Mouse (Mus musculus) hindbrain, embryonic 12.5 days (tissue): ENCODE data around the gene Decr2. TPM values are rescaled to one million over a fixed set of nuclear protein-coding genes. Genes with fewer than 3 reads are reported as not detected.
A peak's percentile ranks its signal among the peaks of the same experiment; 100 is the strongest.
"Not testable (repeated sequence)": the region's sequence is repeated elsewhere in the genome, so short reads cannot be mapped to it uniquely, and the experiment has no call there.

Source experiments
- ATAC-seq: fragments of 200-750 bp; cut with Nextera tagmentation; 2 replicates; pipeline ENCODE4 v1.8.0; 2017; ENCODE audit warnings: moderate TSS enrichment; ENCODE audit not compliant: low FRiP score
- H3K27ac ChIP-seq: fragments of 300-500 bp; sonication (generic); 2 replicates; pipeline ENCODE4 v1.5.1; 2016; ENCODE audit warnings: mild to moderate bottlenecking
- H3K27me3 ChIP-seq: fragments of 300-500 bp; sonication (generic); 2 replicates; pipeline ENCODE4 v1.6.1; 2016; ENCODE audit warnings: mild to moderate bottlenecking
- H3K36me3 ChIP-seq: fragments of 300-500 bp; sonication (generic); 2 replicates; pipeline ENCODE4 v1.6.1; 2016; ENCODE audit warnings: mild to moderate bottlenecking
- H3K4me1 ChIP-seq: fragments of 300-500 bp; sonication (generic); 2 replicates; pipeline ENCODE4 v1.6.1; 2016
- H3K4me2 ChIP-seq: fragments of 300-500 bp; sonication (generic); replicated peaks from 2 replicates; pipeline ENCODE4 v1.6.1; 2016; ENCODE audit warnings: mild to moderate bottlenecking
- H3K4me3 ChIP-seq: fragments of 300-500 bp; sonication (generic); 2 replicates; pipeline ENCODE4 v1.5.1; 2016; ENCODE audit warnings: mild to moderate bottlenecking
- H3K9ac ChIP-seq: fragments of 300-500 bp; sonication (generic); 2 replicates; pipeline ENCODE4 v1.6.1; 2016; ENCODE audit warnings: mild to moderate bottlenecking, moderate library complexity
- H3K9me3 ChIP-seq: fragments of 300-500 bp; sonication (generic); replicated peaks from 2 replicates; pipeline ENCODE4 v1.6.1; 2016; ENCODE audit warnings: mild to moderate bottlenecking
- WGBS: fragments of 180-500 bp; shearing (Covaris S2); methylation state at CpG from one replicate; pipeline ENCODE4 v1.1.7; 2016; 5-methylcytosine and 5-hydroxymethylcytosine counted together
- polyA plus RNA-seq: library from polyadenylated mRNA; unstranded; fragments of >200 nt; fragmentation: Nextera tagmentation; extraction: Ambion mirVana; gene quantifications from 2 replicates; pipeline ENCODE4 v1.2.1, GENCODE M21; 2016

Decr2 gene
- polyA plus RNA-seq, 1 experiment from 2014 or later = 33.8 TPM

DNA sequence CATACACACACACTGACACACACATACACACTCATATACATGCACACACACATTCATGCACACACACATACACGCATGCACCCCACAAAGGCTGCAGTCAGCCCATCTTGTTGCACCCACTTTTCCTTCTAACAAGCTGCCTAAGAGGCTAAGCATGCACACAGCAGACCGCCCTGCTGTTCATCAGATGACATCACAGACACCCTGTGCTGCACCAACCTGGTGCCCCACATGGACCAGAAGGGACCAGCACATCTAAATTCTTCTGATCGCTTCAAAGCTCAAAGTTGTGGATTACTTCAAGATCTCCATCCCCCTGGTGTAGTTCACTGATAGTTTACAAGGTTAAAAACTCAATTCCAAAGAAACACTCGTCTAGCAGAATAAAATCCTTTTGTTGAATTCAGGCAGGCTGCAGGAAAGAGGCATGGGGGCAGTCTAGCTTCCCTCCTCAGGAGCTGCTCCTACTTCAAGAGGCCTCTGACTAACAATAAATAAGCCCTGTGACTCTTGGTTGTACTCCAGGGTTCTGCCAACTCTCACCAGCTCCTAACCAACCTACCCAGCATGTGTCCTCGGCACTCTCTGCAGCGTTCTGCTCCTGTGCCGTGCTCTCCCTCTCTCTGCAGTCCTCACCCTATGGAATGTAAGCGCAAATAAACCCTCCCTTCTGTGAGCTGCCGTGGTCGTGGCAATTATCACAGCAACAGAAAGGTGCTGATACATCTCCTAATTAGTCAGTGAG is 43.7 kb downstream of the Decr2 start:
- no peaks in the 10 kb centered on the region for H3K9me3 ChIP-seq
- H3K9ac ChIP-seq = no peak overlapping the region
- no peaks in the 10 kb centered on the region for H3K36me3 ChIP-seq
- no peaks in the 10 kb centered on the region for H3K27me3 ChIP-seq
- H3K4me2 ChIP-seq = no peak overlapping the region
- ATAC-seq = no peak
- H3K27ac ChIP-seq = no peak overlapping the region
- no peak overlapping the region for H3K4me3 ChIP-seq
- H3K4me1 ChIP-seq = peaks cover 33% of the 10 kb centered on the region
- WGBS = 61% methylated on average over 10 of the region's 10 CpGs

DNA sequence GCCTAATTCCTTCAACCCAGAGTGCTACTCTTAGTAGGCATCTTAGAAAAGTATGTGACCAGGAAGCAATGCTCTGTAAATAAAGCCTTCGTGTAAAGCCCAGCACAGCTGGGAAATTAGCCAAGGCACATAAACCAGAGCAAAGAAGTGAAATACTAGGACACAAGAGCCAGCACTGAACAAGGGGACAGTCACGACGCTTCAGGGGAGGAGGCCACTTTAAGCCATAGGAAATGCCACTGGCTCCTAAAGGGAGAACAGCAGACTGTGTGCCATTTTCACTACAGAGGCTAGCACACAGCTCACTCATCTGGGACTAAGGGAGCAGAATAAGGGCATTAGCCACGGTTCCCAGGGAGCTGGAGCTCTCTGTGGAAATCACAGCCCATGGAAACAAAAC is 44.9 kb downstream of the Decr2 start:
- H3K36me3 ChIP-seq = no peaks in the 10 kb centered on the region
- 0 out of 2 replicates have a peak overlapping the region, but pooled peaks have one; percentile 48 for H3K27ac ChIP-seq
- 49% methylated on average over 4 of the region's 4 CpGs for WGBS
- H3K9ac ChIP-seq = no peak overlapping the region
- no peaks in the 10 kb centered on the region for H3K27me3 ChIP-seq
- H3K4me3 ChIP-seq = no peak overlapping the region
- H3K4me1 ChIP-seq = peaks cover 35% of the 10 kb centered on the region
- H3K9me3 ChIP-seq = no peaks in the 10 kb centered on the region
- no peak for ATAC-seq
- H3K4me2 ChIP-seq = no peak overlapping the region

DNA sequence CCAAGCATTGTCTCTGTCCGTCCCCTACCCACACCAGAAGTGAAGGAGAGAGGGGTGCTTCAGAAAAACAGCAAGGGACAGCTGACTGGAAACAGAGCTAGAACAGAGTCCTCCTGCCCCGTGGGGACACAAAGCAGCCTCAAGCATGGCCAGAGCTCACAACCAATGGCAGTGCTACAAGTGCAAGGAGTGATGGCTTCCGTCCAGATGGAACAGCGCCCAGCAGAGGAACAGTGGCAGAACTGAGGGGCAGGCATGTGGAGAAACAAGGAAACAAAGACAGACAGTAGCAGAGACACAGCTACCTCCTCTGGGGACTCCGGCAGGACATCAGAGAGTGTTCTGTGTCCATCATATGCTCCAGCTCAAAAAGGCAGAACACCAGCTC is 46.9 kb downstream of the Decr2 start:
- peak overlapping the region; percentile 71 for H3K27ac ChIP-seq
- H3K9me3 ChIP-seq = no peaks in the 10 kb centered on the region
- H3K9ac ChIP-seq = 0 out of 2 replicates have a peak overlapping the region, but pooled peaks have one; percentile 23
- H3K36me3 ChIP-seq = no peaks in the 10 kb centered on the region
- H3K4me2 ChIP-seq = no peak overlapping the region
- H3K4me1 ChIP-seq = peaks cover 35% of the 10 kb centered on the region
- H3K27me3 ChIP-seq = no peaks in the 10 kb centered on the region
- 72% methylated on average over 5 of the region's 5 CpGs for WGBS
- no peak overlapping the region for H3K4me3 ChIP-seq
- peak; percentile 52; the same call in 1 of the 2 replicates for ATAC-seq

DNA sequence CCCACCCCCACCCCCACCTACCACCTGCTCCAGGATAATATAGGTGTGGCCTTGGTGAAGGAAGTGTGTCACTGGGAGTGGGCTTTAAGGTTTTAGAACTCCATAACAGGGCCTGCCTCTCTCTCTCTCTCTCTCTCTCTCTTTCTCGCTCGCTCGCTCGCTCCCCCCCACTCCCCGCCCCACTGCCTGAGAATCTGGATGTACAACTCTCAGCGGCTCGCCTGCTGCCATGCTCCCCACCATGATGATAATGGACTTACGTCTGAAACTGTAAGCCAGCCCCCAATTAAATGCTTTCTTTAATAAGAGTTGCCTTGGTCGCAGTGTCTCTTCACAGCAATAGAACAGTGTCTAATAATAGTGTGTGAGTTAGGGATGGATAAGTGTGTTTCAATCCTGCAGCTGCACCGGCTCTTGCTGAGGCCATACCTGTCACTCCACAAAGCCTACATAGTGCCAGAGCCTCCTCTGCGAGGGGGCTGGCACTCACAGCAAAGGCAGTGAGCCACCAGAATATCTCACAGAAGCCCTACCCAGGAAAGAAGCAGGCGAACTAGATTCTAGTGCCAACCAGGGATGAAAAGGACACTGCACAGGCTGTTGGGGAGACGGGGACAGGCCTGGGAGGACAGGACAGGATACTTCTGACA is 47.4 kb downstream of the Decr2 start:
- peaks cover 35% of the 10 kb centered on the region for H3K4me1 ChIP-seq
- peak overlapping the region; percentile 71 for H3K27ac ChIP-seq
- 0 out of 2 replicates have a peak overlapping the region, but pooled peaks have one; percentile 23 for H3K9ac ChIP-seq
- H3K4me2 ChIP-seq = no peak overlapping the region
- 81% methylated on average over 13 of the region's 13 CpGs for WGBS
- no peaks in the 10 kb centered on the region for H3K9me3 ChIP-seq
- H3K36me3 ChIP-seq = no peaks in the 10 kb centered on the region
- no peak overlapping the region for H3K4me3 ChIP-seq
- H3K27me3 ChIP-seq = no peaks in the 10 kb centered on the region
- no peak for ATAC-seq

DNA sequence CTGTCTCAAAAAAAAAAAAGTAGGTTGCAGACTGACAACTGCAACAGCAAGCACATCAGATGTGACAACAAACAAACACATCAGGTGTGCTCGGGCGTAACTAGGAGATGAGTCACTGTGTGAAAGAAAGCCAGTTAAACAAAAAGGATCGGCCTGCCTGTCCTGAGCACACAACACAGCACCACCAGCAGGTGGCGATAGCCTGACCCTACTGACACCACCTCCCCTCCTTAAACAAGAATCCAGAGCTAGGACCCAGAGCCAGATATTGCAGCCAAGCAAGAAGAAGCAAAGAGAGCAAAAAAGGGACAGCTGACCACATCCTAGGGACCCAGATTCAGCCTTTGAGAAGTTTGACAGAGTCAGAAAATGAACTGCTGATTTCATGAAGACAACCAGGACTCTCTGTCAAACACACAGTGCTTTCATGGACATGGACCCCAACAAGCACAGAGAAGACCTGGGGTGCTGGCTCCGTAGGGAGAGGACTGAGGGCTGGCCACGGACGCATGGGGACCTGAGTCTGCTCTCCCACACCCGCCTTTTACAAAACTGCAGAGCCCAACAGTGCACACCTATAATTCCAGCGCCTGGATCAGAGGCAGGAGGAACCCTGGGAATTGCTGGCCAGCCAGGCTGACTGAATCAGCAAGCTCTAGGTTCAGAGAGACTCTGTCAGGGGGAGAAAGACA is 48.9 kb downstream of the Decr2 start:
- ATAC-seq = no peak
- Histone ChIP-seq H3K36me3 (peaks cover 6% of the 10 kb centered on the region), H3K27me3 (no peaks in the 10 kb centered on the region), H3K9me3 (no peaks in the 10 kb centered on the region), H3K4me2 (no peak overlapping the region), H3K4me1 (peaks cover 24% of the 10 kb centered on the region), H3K27ac (no peak overlapping the region), H3K4me3 (no peak overlapping the region), H3K9ac (no peak overlapping the region)
- 46% methylated on average over 9 of the region's 9 CpGs for WGBS

DNA sequence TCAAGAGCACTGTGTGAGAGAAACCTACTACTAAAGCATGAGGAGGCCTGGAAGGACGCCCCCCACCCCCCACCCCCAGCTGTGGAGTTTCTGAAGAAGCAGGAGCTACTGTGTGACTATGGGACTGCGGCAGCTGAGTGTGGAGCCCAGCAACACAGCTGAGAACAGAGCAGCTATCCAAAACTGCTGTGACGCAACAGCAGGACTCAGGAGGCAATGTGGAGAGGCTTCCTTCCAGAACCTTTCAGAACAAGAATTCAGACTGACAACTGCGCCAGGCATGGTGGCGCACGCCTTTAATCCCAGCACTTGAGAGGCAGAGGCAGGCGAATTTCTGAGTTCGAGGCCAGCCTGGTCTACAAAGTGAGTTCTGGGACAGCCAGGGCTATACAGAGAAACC is 49.4 kb downstream of the Decr2 start:
- H3K4me1 ChIP-seq = peaks cover 19% of the 10 kb centered on the region
- not testable (repeated sequence) for ATAC-seq
- 85% methylated on average over 8 of the region's 8 CpGs for WGBS

DNA sequence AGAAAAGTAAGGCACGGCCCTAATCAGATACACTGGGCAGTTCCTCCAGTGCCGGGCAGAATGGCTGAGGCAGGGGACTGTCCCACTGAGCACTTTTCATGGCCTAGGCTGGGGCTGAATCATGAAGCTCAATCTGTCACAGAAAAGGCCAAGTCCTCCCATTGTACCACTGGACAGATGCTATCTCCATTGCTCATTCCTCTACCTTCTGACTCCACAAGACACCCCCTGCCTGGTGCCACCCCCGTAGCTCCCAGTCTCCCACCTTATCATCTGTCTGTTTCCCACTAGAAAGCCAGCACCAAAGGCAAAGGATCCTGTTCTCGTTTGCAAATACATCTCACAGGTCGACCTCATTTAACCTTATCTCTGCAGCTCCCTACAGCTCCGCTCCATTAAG is 58.1 kb downstream of the Decr2 start:
- Histone ChIP-seq H3K27me3 (no peaks in the 10 kb centered on the region), H3K36me3 (peaks cover 49% of the 10 kb centered on the region), H3K4me2 (no peak overlapping the region), H3K4me3 (no peak overlapping the region), H3K9ac (no peak overlapping the region), H3K4me1 (no peaks in the 10 kb centered on the region), H3K27ac (no peak overlapping the region), H3K9me3 (no peaks in the 10 kb centered on the region)
- no peak for ATAC-seq
- 88% methylated on average over 6 of the region's 6 CpGs for whole genome bisulfite sequencing

More for the DNA sequence above, 49.4 kb downstream of the Decr2 start:
- not testable (repeated sequence) for H3K4me3 ChIP-seq, H3K9me3 ChIP-seq, H3K27ac ChIP-seq, H3K9ac ChIP-seq, H3K4me2 ChIP-seq, H3K27me3 ChIP-seq
- peaks cover 12% of the 10 kb centered on the region for H3K36me3 ChIP-seq

DNA sequence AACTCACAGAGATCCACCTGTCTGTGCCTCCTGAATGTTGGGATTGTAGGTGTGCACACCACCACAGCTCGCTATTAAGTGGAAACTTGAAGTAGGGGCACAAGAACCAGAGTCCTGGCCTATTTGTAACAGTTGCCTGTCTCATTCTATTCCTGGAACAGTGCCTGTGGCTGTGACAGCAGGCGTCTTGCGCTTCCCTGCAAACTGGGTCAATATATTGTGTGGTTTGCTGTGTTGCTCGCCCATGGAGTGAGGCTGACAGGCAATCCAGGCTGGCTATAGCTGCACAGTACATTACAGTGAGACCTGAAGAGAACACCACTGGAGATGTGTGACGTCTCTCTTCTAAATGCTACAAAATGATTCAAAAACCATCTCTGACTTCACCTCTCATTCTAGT is 58.6 kb downstream of the Decr2 start:
- H3K4me3 ChIP-seq = no peak overlapping the region
- H3K4me2 ChIP-seq = no peak overlapping the region
- H3K9me3 ChIP-seq = no peaks in the 10 kb centered on the region
- H3K27me3 ChIP-seq = no peaks in the 10 kb centered on the region
- peaks cover 46% of the 10 kb centered on the region for H3K36me3 ChIP-seq
- no peak overlapping the region for H3K27ac ChIP-seq
- WGBS = 92% methylated on average over 5 of the region's 5 CpGs
- no peak overlapping the region for H3K9ac ChIP-seq
- H3K4me1 ChIP-seq = no peaks in the 10 kb centered on the region
- no peak for ATAC-seq

Other genes with a start within 250 kb of the Decr2 start
- 3.9 TPM in 2 replicates for gene Gm20683, start 248.6 kb downstream of the Decr2 start, polyA plus RNA-seq
- 18.5 and 19.4 TPM in 2 replicates for gene Rhot2, start 245.5 kb downstream of the Decr2 start, polyA plus RNA-seq
- gene Wdr90, start 228.8 kb downstream of the Decr2 start, polyA plus RNA-seq = 30.0 and 31.2 TPM in 2 replicates
- 6.2 and 6.3 TPM in 2 replicates for gene Mcrip2, start 221.6 kb downstream of the Decr2 start, polyA plus RNA-seq
- 48.7 and 53.2 TPM in 2 replicates for gene Mettl26, start 215.3 kb downstream of the Decr2 start, polyA plus RNA-seq
- 0.29 and 0.90 TPM in 2 replicates for gene Wfikkn1, start 209.5 kb downstream of the Decr2 start, polyA plus RNA-seq
- 42.1 and 43.6 TPM in 2 replicates for gene Rab40c, start 170.6 kb downstream of the Decr2 start, polyA plus RNA-seq
- 53.6 and 57.5 TPM in 2 replicates for gene Pigq, start 145.4 kb downstream of the Decr2 start, polyA plus RNA-seq
- gene Nhlrc4, start 145.4 kb downstream of the Decr2 start, polyA plus RNA-seq = 0.27 TPM in 1 of 2 replicates, not detected in the other
- gene A930017K11Rik, start 137.8 kb downstream of the Decr2 start, polyA plus RNA-seq = 0.17 and 0.18 TPM in 2 replicates
- gene Capn15, start 104.5 kb downstream of the Decr2 start, polyA plus RNA-seq = 32.5 and 32.6 TPM in 2 replicates
- 37.1 and 42.8 TPM in 2 replicates for gene Rab11fip3, start 20.8 kb downstream of the Decr2 start, polyA plus RNA-seq
- 50.4 and 52.9 TPM in 2 replicates for gene Nme4, start 5.3 kb upstream of the Decr2 start, polyA plus RNA-seq
- 2.9 and 3.0 TPM in 2 replicates for gene Tmem8, start 23.0 kb upstream of the Decr2 start, polyA plus RNA-seq
- gene Mrpl28, start 33.2 kb upstream of the Decr2 start, polyA plus RNA-seq = 171 and 184 TPM in 2 replicates
- gene Axin1, start 48.4 kb upstream of the Decr2 start, polyA plus RNA-seq = 17.7 and 19.4 TPM in 2 replicates
- gene Pdia2, start 108.8 kb upstream of the Decr2 start, polyA plus RNA-seq = 0.23 and 0.32 TPM in 2 replicates
- 4.3 and 4.6 TPM in 2 replicates for gene Rgs11, start 112.6 kb upstream of the Decr2 start, polyA plus RNA-seq
- 19.4 and 22.2 TPM in 2 replicates for gene Arhgdig, start 117.4 kb upstream of the Decr2 start, polyA plus RNA-seq
- gene Fam234a, start 153.9 kb upstream of the Decr2 start, polyA plus RNA-seq = 34.5 and 37.9 TPM in 2 replicates
- gene Luc7l, start 162.6 kb upstream of the Decr2 start, polyA plus RNA-seq = 138 and 140 TPM in 2 replicates